Mouse (Mus musculus) cerebellum, adult 11 months (tissue): Measurements from ENCODE around the gene Trub1.

Experiments used
- DNase-seq: peaks from one replicate; pipeline ENCODE4 v3.0.0; 2022

Gene Trub1

GRCm38 (mm10) chr19:57498884-57499410 is 46.2 kb downstream of the Trub1 start:
- no peak for DNase-seq

DNA sequence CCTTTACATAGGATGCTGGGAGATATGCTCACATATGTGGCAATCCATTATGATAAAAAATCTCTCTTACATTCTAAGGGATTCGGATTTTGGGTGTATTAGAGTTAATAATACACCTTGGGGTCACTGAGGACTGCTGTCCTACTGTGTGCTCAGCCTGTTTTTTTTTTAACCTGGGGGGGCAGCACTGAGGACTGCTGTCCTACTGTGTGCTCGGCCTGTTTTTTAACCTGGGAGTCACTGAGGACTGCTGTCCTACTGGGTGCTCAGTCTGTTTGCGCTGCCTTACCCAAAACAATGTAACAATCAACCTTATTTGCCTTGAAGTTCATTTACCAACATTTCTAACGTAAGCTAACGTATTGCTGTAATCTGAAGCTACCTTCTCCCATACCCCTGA is 47.5 kb downstream of the Trub1 start:
- DNase-seq, result no peak

DNA sequence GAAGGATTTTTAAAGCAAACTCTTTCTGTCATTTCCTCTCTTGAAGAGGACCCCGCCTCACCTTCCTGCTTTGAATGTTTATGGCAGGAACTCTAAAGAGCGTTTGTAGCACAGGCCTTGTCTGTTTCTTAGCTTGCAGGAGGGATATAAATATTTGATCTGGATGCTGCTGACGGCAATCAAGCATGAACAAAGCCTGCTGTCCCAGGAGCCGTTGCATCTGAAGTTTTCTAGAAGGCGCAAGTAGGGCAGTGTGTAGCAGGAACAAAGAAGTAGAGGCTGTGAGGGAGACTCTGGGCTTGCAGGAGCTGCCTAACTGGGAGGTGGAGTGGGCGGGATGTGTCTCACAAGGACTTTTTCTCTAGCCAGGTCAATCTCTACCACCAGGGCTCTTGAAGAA is 50.4 kb downstream of the Trub1 start:
- DNase-seq, result no peak

DNA sequence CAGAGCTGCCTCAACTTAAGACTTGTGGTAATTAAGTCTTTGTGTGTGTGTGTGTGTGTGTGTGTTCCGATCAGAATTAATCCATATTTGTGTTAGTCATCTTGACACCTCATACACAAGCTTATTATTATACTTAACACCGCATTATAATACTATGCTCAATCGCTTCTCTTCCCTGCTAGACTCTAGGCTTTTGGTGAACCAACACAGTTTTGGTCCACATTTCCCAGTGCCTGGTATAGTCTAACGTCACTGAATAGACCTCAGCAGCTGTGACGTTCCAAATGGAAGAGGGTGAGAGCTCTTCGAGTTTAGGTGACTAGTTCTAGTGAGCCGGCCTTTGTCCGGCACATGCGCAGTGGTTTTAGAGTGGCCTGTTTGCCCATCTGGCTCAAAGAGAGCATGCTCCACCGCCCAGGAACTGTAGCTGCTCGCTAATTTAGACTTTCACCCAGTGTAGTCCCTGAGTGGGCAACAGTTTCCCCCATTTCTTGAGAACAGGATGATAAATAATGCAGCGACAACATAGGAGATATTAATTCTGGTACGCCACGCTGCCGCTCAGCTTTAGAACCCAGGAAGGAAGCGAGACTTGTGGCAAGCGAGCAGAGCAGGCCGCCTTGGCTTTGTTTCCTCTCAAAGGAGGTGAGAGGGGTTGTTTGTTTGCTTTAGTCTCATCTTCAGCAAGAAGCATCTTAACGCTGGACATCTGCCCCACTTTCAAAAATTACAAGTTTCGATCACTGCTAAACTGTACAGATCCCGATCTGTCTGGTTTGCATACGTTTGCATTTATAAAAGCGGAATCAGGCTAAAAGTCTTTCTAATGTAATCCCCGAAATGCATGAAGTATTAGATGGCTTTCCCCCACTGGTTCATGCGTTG is 52.6 kb downstream of the Trub1 start:
- DNase-seq, result no peak

DNA sequence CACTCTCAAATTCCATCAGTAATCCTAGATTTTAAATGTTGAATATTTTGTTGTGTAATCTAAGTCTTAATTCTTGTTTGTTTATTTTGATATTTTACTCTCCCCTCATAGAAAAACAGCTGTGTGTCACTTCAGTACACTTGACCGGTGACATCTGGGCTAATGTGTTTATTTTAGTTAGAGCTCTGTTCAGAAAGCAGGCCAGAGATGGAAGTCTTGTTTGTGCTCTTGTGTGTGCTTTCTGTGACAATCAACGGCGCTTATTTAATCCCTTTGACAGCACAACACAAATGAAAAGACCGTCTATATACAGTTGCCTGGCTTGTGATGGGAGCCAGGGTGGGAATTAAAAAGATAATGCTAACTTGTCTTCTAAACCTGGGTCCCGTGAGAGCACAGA is 53.9 kb downstream of the Trub1 start:
- no peak for DNase-seq

- no peak for DNase-seq
These were observed 55.6 kb downstream of the Trub1 start for GRCm38 (mm10) chr19:57508261-57508788.

- DNase-seq, result no peak
These were observed 57.1 kb downstream of the Trub1 start for GRCm38 (mm10) chr19:57509758-57510319.

DNA sequence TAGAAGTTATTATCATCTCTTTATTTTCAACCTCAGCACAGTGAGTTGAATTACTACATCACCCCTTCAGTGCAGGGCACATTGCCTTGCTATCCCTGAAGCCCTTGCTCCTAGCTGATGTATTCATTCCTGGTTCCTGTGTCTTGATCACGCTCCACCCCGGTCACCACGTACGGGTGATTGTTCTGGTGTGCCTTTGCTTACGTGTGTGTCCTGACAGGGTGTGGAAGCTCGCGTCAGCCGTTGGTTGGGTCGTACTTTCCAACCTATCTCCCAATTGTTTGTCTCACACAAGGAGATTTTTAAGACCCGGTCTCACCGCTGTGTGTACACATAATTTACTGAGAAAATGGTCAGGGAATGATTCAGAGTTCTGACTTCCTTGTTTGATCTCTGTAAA is 58.1 kb downstream of the Trub1 start:
- no peak for DNase-seq

DNA sequence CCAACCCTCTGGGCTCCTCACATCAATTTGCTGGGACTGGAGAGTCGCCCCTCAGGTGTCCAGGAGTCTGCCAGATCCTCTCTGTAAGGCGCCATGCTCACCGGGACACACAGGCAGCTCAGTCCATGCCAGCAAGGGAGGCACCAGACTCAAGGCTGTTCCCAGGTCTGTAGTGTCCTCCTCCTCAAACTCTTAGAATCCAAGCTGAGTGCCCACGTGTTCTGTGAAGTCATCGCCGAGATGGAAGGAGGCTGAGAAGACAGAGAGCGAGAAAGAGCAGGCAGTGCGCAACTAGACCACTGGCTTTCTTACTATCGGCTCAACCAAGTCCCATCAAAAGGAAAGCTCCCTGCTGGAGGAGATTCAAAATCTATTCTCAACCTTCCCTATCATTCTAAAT is 60.4 kb downstream of the Trub1 start:
- no peak for DNase-seq

- DNase-seq, result no peak
These were observed 69.0 kb downstream of the Trub1 start for GRCm38 (mm10) chr19:57521721-57522120.

DNA sequence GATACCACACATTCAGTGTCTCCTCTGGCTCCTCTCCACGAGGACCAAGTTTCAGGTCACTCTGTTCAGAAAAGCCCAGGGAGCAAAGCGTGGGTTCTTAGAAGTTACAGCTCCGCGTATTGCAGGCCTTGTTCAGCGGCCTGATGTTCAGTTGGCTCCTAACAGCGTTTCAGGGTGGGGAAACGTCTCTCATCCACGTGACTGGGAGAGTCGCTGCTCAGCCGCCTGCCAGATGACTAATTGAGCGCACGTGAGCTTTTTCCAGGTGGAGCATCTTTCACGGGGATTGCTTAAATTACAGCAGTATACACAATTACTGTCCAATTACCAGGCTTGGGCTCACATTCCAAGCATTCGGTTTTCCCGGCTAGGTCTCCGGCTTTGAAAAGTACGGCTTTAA is 70.7 kb downstream of the Trub1 start:
- no peak for DNase-seq

- DNase-seq, result no peak
These were observed 73.0 kb downstream of the Trub1 start for GRCm38 (mm10) chr19:57525693-57526092.

DNA sequence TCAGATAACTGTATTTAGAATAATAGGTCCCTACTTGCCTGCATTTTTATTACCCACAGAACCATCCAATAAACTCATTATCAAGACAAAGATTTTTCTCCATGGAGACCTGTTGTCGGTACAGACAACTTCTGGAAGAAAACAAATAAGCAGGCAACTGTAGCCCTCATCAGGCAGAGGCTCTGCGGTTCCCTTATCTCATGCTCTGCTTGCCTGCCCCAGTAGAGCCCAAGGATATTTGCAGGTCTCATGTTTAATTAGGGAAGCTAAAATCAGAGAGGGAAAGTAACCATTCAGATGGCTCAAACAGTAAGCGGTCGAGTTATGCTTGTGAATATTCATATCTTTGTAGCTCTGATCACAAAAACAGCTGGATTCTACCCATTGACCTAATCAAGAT is 77.5 kb downstream of the Trub1 start:
- DNase-seq, result no peak

GRCm38 (mm10) chr19:57534262-57534661 is 81.5 kb downstream of the Trub1 start:
- DNase-seq, result no peak

- DNase-seq, result no peak
These were observed 83.8 kb downstream of the Trub1 start for GRCm38 (mm10) chr19:57536512-57536911.

DNA sequence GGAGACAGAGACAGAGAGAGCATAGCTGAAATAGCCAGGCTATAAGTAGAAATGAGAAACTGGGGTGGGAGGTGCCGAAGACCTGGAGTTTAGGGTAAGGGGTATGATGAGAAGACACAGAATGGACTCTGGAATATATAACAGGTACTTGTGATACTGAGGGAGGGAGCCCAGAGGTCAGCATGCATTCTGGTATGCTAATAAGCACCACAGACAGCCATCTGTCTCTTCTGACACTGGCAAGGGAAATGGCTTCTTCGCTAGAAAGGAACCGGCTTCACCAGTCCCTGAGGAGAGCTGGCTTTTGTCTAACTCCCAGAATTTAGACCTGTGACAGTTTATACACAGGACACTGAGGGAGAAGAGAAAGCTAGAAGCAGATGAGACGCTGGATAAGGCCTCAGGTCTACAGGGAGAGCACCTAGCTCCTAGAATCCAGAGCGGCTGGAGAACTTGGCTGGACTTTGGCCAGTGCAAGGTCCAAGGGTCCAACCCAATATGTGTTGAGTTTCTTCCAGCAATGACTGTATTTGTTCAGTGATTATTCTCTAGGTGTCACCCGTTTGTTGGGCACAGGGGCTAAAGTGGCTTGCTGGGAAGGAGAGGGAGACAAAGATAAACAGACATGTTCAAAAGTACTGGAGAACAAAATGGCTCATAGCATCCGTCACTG is 84.9 kb downstream of the Trub1 start:
- DNase-seq, result no peak

DNA sequence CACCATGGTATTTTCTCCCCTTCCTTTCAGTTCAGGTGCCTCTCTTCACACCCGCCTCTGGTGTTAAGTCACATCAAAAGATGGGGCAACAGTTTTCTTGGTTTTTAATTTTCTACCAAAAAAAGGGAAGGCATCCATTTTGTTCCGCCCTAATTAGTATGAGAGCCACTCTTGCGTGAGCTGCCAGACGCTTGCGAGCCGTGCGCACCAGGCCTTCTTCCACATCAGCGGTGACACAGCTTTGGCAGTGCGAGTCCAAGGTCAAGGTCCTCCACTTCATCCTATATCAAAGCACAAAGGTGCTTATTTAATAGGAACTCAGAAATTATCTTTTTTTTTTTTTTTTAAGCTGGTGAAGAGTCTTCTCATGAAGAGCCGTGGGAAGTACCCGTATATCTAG is 87.4 kb downstream of the Trub1 start:
- no peak for DNase-seq
